Mouse (Mus musculus) cortical plate, adult 2 months (tissue): ENCODE data around the gene Slc23a3.
A peak's percentile ranks its signal among the peaks of the same experiment; 100 is the strongest.

Source experiments
- CTCF ChIP-seq: fragments of 200-500 bp; IDR thresholded peaks from 2 replicates; pipeline ENCODE4 v1.5.1; 2011; ENCODE audit warnings: mild to moderate bottlenecking, control low read depth, low read length; ENCODE audit not compliant: insufficient read depth; ENCODE audit errors: extremely low read depth
- POLR2A ChIP-seq: fragments of 200-500 bp; IDR thresholded peaks from 2 replicates; pipeline ENCODE4 v1.6.1; 2011; ENCODE audit warnings: mild to moderate bottlenecking, low read length, control low read depth; ENCODE audit not compliant: insufficient read depth; ENCODE audit errors: extremely low read depth

- TF ChIP-seq CTCF (no peak), POLR2A (peak; percentile 47; the same call in 1 of the 2 replicates)
Observed at GRCm38 (mm10) chr1:75141486-75142190, 7.9 kb upstream of the Slc23a3 start.
